Mouse (Mus musculus): Measurements from ENCODE around the gene Adamts17.

- TF ChIP-seq CTCF (IDR thresholded peaks at IDR 0.05; ENCODE audit: extremely low read depth, insufficient read length, insufficient replicate concordance, low read depth, low read length), result no peak
- TF ChIP-seq POLR2A (IDR thresholded peaks at IDR 0.05; ENCODE audit: low read depth, low read length), result no peak
Measured at GRCm38 (mm10) chr7:66903014-66903413, 63.5 kb downstream of the Adamts17 start.
